Mouse (Mus musculus): ENCODE data around the gene Nit1. TPM values are rescaled to one million over a fixed set of nuclear protein-coding genes. Genes with fewer than 3 reads are reported as not detected.

The Nit1 gene
- total and polyA plus RNA-seq, 3 experiments, result 17.9 to 26.3 TPM; not detected in 1

DNA sequence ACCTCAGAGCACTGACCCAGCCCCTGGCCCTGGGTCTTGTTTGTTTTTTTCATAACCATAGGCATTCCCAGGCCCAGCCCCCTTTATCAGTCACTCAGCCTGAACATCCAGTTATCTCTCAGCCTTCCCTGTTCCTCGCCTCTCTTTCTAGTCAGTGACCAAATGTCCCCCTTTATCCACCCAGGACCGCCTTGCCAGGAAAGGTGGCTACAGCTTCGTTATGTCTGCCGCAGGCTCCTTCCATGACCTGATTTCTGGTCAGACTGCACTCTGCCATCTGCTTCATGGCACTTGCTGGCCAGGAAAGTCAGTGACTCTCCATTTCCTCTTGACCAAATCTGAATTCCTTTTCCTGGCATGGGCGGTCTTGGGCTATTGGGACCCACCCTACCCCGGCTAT, 32.9 kb upstream of the Nit1 start:
- Histone ChIP-seq H3K79me2 (ENCODE audit: control insufficient read depth, insufficient read depth, low read length, poor library complexity) (no peaks in the 10 kb centered on the region), H3K4me3 (ENCODE audit: control insufficient read depth in 1 of 2, insufficient read depth in 1 of 2, low read depth in 2 of 2, low read length in 2 of 2) (no peak overlapping the region), H3K9me3 (replicated peaks; ENCODE audit: insufficient read depth, low read length) (no peaks in the 10 kb centered on the region), H3K36me3 (ENCODE audit: control insufficient read depth in 1 of 2, insufficient read depth in 2 of 2, low read length in 2 of 2) (peaks cover 0 to 6% of the 10 kb centered on the region in 2 experiments; a peak in 2 of 4 replicates), H3K9ac (ENCODE audit: control insufficient read depth, low read depth, low read length, poor library complexity, severe bottlenecking) (no peak overlapping the region), H3K4me1 (ENCODE audit: control insufficient read depth in 1 of 2, insufficient read depth in 2 of 2, low read length in 2 of 2) (peaks cover 2 to 25% of the 10 kb centered on the region in 2 experiments; a peak in 3 of 4 replicates), H3K27ac (ENCODE audit: control insufficient read depth, low read depth, low read length) (no peak overlapping the region), H3K27me3 (ENCODE audit: control insufficient read depth in 1 of 2, insufficient read depth in 2 of 2, low read length in 2 of 2) (no peaks in the 10 kb centered on the region)
- DNase-seq (ENCODE audit: low read depth, low spot score), result no peak
- no peak for TF ChIP-seq ZC3H11A (IDR thresholded peaks at IDR 0.05; ENCODE audit: low read depth, low read length)
- no peak for TF ChIP-seq ETS1 (IDR thresholded peaks at IDR 0.05; ENCODE audit: low read depth, low read length)
- no peak for TF ChIP-seq POLR2A (IDR thresholded peaks at IDR 0.05; ENCODE audit: control insufficient read depth in 1 of 2, insufficient read depth in 1 of 2, low read depth in 1 of 2, low read length in 2 of 2, poor library complexity in 1 of 2)
- TF ChIP-seq TBP (IDR thresholded peaks at IDR 0.05; ENCODE audit: low read depth, low read length), result no peak
- no peak for TF ChIP-seq CHD2 (IDR thresholded peaks at IDR 0.05; ENCODE audit: low read length)
- no peak for TF ChIP-seq POLR2AphosphoS2 (IDR thresholded peaks at IDR 0.05; ENCODE audit: low read length)
- no peak for TF ChIP-seq CTCF (IDR thresholded peaks at IDR 0.05 in 2 of 3, conservative IDR thresholded peaks at IDR 0.05 in 1 of 3; ENCODE audit: control insufficient read depth in 1 of 3, insufficient read depth in 1 of 3, low read depth in 2 of 3, low read length in 3 of 3, poor library complexity in 1 of 3, severe bottlenecking in 1 of 3)
- no peak for TF ChIP-seq MYC (IDR thresholded peaks at IDR 0.05; ENCODE audit: low read depth, low read length)
- TF ChIP-seq SMC3 (IDR thresholded peaks at IDR 0.05; ENCODE audit: low read depth, low read length), result no peak
- TF ChIP-seq HCFC1 (IDR thresholded peaks at IDR 0.05; ENCODE audit: low read depth, low read length), result no peak
- no peak for TF ChIP-seq MAFK (IDR thresholded peaks at IDR 0.05; ENCODE audit: borderline replicate concordance, low read depth, low read length)
- TF ChIP-seq GATA1 (IDR thresholded peaks at IDR 0.05; ENCODE audit: low read depth, low read length), result no peak
- no peak for TF ChIP-seq ZKSCAN1 (IDR thresholded peaks at IDR 0.05; ENCODE audit: low read depth, low read length)
- no peak for TF ChIP-seq TCF12 (IDR thresholded peaks at IDR 0.05; ENCODE audit: low read depth, low read length)
- TF ChIP-seq MEF2A (IDR thresholded peaks at IDR 0.05; ENCODE audit: extremely low read depth, insufficient replicate concordance, low read depth, low read length, poor library complexity, severe bottlenecking), result no peak

DNA sequence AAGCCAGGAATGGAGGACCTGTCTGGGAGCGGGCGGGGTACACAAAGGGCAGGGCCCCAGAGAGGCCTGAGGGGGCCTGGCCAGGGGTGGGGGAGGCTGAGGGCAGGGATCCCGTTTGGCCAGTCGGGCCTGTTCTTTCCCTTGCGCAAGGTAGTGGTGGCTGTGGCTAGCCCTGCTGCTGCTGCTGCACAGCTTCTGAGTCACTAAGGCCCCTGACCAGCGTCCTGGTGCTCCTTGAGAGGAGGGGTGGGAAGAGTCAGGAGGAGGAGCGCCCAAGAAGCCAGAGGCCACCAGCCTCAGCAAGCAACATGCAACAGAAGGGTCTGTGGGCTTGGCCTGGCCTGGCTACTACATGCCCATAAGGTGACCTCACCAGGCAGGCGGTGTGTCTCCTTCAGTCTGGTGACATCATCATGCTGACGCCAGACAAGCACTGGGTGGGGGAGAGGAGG, 30.2 kb upstream of the Nit1 start:
- no peak overlapping the region for H3K27ac ChIP-seq (ENCODE audit: control insufficient read depth, low read depth, low read length)
- TF ChIP-seq MAX (IDR thresholded peaks at IDR 0.05; ENCODE audit: low read length), result no peak
- TF ChIP-seq CHD2 (IDR thresholded peaks at IDR 0.05; ENCODE audit: low read length), result no peak
- TF ChIP-seq MXI1 (IDR thresholded peaks at IDR 0.05; ENCODE audit: low read depth, low read length), result no peak
- TF ChIP-seq E2F4 (IDR thresholded peaks at IDR 0.05; ENCODE audit: borderline replicate concordance, low read depth, low read length), result no peak
- no peak for TF ChIP-seq MYB (IDR thresholded peaks at IDR 0.05; ENCODE audit: low read depth, low read length)
- no peak for TF ChIP-seq POLR2AphosphoS2 (IDR thresholded peaks at IDR 0.05; ENCODE audit: low read length)
- TF ChIP-seq HCFC1 (IDR thresholded peaks at IDR 0.05; ENCODE audit: low read depth, low read length), result no peak
- TF ChIP-seq EP300 (IDR thresholded peaks at IDR 0.05; ENCODE audit: low read depth in 1 of 2, low read length in 2 of 2), result no peak
- TF ChIP-seq ZKSCAN1 (IDR thresholded peaks at IDR 0.05; ENCODE audit: low read depth, low read length), result no peak
- TF ChIP-seq JUND (IDR thresholded peaks at IDR 0.05; ENCODE audit: low read depth, low read length), result no peak
- TF ChIP-seq POLR2AphosphoS5 (IDR thresholded peaks at IDR 0.05; ENCODE audit: borderline replicate concordance, low read depth, low read length), result no peak
- TF ChIP-seq TAL1 (IDR thresholded peaks at IDR 0.05; ENCODE audit: low read length), result no peak
- no peak for TF ChIP-seq UBTF (IDR thresholded peaks at IDR 0.05; ENCODE audit: borderline replicate concordance, insufficient read depth, low read depth, low read length)
- TF ChIP-seq MAZ (IDR thresholded peaks at IDR 0.05; ENCODE audit: low read depth, low read length), result no peak
- TF ChIP-seq RCOR1 (IDR thresholded peaks at IDR 0.05; ENCODE audit: low read depth, low read length), result no peak

More for the DNA sequence above, 30.2 kb upstream of the Nit1 start:
- H3K36me3 ChIP-seq (ENCODE audit: control insufficient read depth in 1 of 2, insufficient read depth in 2 of 2, low read length in 2 of 2), result peaks cover 0 to 6% of the 10 kb centered on the region in 2 experiments; a peak in 2 of 4 replicates
- H3K4me1 ChIP-seq (ENCODE audit: control insufficient read depth in 1 of 2, insufficient read depth in 2 of 2, low read length in 2 of 2), result peaks cover 2 to 19% of the 10 kb centered on the region in 2 experiments; a peak in 3 of 4 replicates
- no peaks in the 10 kb centered on the region for H3K27me3 ChIP-seq (ENCODE audit: control insufficient read depth in 1 of 2, insufficient read depth in 2 of 2, low read length in 2 of 2)
- H3K79me2 ChIP-seq (ENCODE audit: control insufficient read depth, insufficient read depth, low read length, poor library complexity), result no peaks in the 10 kb centered on the region
- no peaks in the 10 kb centered on the region for H3K9me3 ChIP-seq (replicated peaks; ENCODE audit: insufficient read depth, low read length)
- no peak for DNase-seq (ENCODE audit: low read depth, low spot score)
- H3K9ac ChIP-seq (ENCODE audit: control insufficient read depth, low read depth, low read length, poor library complexity, severe bottlenecking), result no peak overlapping the region
- H3K4me3 ChIP-seq (ENCODE audit: control insufficient read depth in 1 of 2, insufficient read depth in 1 of 2, low read depth in 2 of 2, low read length in 2 of 2), result no peak overlapping the region
